Mouse (Mus musculus): ENCODE measurements around the gene Zfhx3. TPM values are rescaled to one million over a fixed set of nuclear protein-coding genes. Genes with fewer than 3 reads are reported as not detected.

Zfhx3 gene
- polyA plus RNA-seq, 1 experiment = 14.0 TPM

DNA sequence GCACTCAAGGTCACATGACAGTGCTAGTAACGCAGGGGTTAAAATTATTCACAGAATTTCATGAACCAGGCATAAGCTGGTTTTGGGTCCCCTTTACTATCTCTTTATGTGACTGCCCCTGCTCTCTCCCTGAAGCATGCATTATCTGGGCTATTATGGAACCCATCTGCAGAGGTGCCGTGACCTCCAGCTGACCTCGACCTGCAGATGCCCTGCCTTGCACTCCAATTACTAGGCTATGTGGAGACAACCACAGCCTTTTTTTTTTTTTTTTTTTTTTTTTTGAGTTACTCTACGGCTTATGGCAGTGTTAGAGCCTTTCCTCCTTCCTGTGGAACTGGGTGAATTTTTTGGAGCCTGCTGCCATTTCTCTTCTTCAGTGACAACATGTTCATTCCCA, 80.0 kb downstream of the Zfhx3 start:
- Histone ChIP-seq H3K9ac (ENCODE audit: low read depth, poor library complexity, severe bottlenecking) (no peak overlapping the region), H3K9me3 (replicated peaks; ENCODE audit: control insufficient read depth, insufficient read depth, low read length, poor library complexity, severe bottlenecking) (no peaks in the 10 kb centered on the region; the same call in 1 of the 2 replicates), H3K4me1 (ENCODE audit: control insufficient read depth, insufficient read depth, low read length) (no peaks in the 10 kb centered on the region), H3K4me3 (ENCODE audit: low read depth, low read length) (no peak overlapping the region), H3K36me3 (ENCODE audit: control insufficient read depth, insufficient read depth, low read length, poor library complexity, severe bottlenecking) (no peaks in the 10 kb centered on the region), H3K27ac (ENCODE audit: insufficient read depth, low read length) (no peak overlapping the region), H3K27me3 (ENCODE audit: control insufficient read depth, insufficient read depth, low read length, poor library complexity, severe bottlenecking) (no peaks in the 10 kb centered on the region)
- TF ChIP-seq EP300 (IDR thresholded peaks at IDR 0.05; ENCODE audit: insufficient read depth, low read depth, low read length) (no peak), CTCF (IDR thresholded peaks at IDR 0.05; ENCODE audit: low read depth, low read length) (no peak), POLR2A (IDR thresholded peaks at IDR 0.05; ENCODE audit: insufficient read depth, low read length) (no peak)

DNA sequence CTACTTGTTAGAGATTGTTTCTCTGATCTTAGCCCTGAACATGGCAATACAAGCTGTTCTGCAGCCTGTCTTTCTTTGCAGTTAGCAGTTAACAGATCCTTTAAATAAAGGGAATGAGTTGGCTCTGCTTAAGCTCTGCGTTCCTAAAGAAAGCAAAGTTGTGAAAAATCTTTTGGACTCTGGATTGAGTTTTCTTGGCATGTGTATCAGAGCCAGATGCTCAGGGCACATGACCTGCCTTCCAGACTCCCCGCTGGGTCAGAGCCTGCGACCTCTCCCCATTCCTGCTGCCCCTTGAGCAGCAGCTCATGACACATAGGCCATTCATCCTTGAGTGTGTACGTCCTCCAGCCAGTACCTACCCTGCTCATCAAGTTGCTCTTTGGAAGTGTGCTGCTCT, 81.9 kb downstream of the Zfhx3 start:
- Histone ChIP-seq H3K4me1 (ENCODE audit: control insufficient read depth, insufficient read depth, low read length) (no peaks in the 10 kb centered on the region), H3K27me3 (ENCODE audit: control insufficient read depth, insufficient read depth, low read length, poor library complexity, severe bottlenecking) (no peaks in the 10 kb centered on the region), H3K27ac (ENCODE audit: insufficient read depth, low read length) (no peak overlapping the region), H3K4me3 (ENCODE audit: low read depth, low read length) (no peak overlapping the region), H3K9me3 (replicated peaks; ENCODE audit: control insufficient read depth, insufficient read depth, low read length, poor library complexity, severe bottlenecking) (no peaks in the 10 kb centered on the region; the same call in 1 of the 2 replicates), H3K9ac (ENCODE audit: low read depth, poor library complexity, severe bottlenecking) (no peak overlapping the region), H3K36me3 (ENCODE audit: control insufficient read depth, insufficient read depth, low read length, poor library complexity, severe bottlenecking) (no peaks in the 10 kb centered on the region)
- TF ChIP-seq EP300 (IDR thresholded peaks at IDR 0.05; ENCODE audit: insufficient read depth, low read depth, low read length) (no peak), POLR2A (IDR thresholded peaks at IDR 0.05; ENCODE audit: insufficient read depth, low read length) (no peak), CTCF (IDR thresholded peaks at IDR 0.05; ENCODE audit: low read depth, low read length) (no peak)

DNA sequence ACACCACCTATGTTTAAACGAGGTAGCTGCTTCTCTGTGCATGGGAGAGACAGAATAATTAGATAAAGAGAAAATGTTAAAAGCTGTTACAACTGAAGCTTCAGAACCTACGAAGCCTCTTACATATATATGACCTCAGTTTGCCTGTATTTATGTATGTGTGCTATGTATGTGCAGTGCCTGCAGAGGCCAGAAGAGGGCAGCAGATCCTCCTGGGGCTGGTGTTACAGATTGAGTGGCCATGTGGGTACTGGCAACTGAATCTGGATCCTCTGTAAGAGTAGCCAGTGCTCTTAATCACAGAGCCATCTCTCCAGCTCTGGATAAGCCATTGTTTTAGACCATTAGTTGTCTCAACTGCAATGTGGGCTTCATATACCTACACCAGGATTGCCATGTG, 82.8 kb downstream of the Zfhx3 start:
- Histone ChIP-seq H3K4me1 (ENCODE audit: control insufficient read depth, insufficient read depth, low read length) (no peaks in the 10 kb centered on the region), H3K4me3 (ENCODE audit: low read depth, low read length) (no peak overlapping the region), H3K9ac (ENCODE audit: low read depth, poor library complexity, severe bottlenecking) (no peak overlapping the region), H3K27ac (ENCODE audit: insufficient read depth, low read length) (no peak overlapping the region), H3K36me3 (ENCODE audit: control insufficient read depth, insufficient read depth, low read length, poor library complexity, severe bottlenecking) (no peaks in the 10 kb centered on the region), H3K9me3 (replicated peaks; ENCODE audit: control insufficient read depth, insufficient read depth, low read length, poor library complexity, severe bottlenecking) (no peaks in the 10 kb centered on the region; the same call in 1 of the 2 replicates), H3K27me3 (ENCODE audit: control insufficient read depth, insufficient read depth, low read length, poor library complexity, severe bottlenecking) (no peaks in the 10 kb centered on the region)
- TF ChIP-seq CTCF (IDR thresholded peaks at IDR 0.05; ENCODE audit: low read depth, low read length) (peak; percentile 42), POLR2A (IDR thresholded peaks at IDR 0.05; ENCODE audit: insufficient read depth, low read length) (no peak)

DNA sequence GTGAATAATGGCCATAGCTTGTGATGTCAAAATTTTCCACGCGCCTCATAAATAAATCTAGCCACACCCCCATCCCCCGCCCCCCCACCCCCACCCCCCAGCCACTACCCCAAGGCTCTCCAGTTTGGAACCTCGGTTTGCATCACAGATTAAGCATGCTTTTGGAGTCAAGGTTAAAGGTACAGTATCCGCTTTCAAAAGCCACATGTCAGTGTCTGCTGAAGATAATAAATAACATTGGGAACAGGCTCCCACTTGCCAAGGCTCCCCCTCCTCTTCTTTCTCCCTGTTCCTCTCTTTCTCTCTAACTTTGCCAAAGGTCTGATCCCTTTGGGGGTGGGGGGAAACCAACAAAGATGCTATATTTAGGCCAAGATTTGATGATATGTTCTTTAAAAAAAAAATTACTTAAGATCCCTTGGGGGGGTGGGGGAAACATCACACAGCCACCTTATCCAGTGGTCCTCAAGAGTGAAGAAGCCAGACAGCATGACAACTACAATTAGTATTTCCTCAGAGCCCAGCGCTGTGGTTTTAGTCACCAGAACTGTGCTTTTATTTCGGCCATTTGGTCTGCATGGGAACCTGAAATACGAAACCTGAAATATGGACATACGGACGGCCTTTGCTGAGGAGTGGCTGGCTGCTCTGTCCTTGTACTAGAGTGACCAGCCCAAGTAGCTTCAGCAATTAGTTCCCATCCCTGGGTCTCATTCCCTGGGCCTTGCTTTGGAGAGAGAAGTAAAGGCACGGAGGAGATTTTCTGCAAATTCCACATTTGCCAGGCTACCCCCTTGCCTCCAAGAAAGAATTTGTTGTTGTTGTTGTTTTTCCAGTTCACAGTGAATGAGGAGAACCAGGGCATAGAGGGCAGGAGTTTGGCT, 84.4 kb downstream of the Zfhx3 start:
- TF ChIP-seq POLR2A (IDR thresholded peaks at IDR 0.05; ENCODE audit: insufficient read depth, low read length) = no peak
- TF ChIP-seq CTCF (IDR thresholded peaks at IDR 0.05; ENCODE audit: low read depth, low read length) = no peak
- TF ChIP-seq EP300 (IDR thresholded peaks at IDR 0.05; ENCODE audit: insufficient read depth, low read depth, low read length) = no peak
- Histone ChIP-seq H3K27me3 (ENCODE audit: control insufficient read depth, insufficient read depth, low read length, poor library complexity, severe bottlenecking) (no peaks in the 10 kb centered on the region), H3K4me1 (ENCODE audit: control insufficient read depth, insufficient read depth, low read length) (no peaks in the 10 kb centered on the region), H3K9ac (ENCODE audit: low read depth, poor library complexity, severe bottlenecking) (no peak overlapping the region), H3K4me3 (ENCODE audit: low read depth, low read length) (no peak overlapping the region), H3K9me3 (replicated peaks; ENCODE audit: control insufficient read depth, insufficient read depth, low read length, poor library complexity, severe bottlenecking) (no peaks in the 10 kb centered on the region; the same call in 1 of the 2 replicates), H3K27ac (ENCODE audit: insufficient read depth, low read length) (no peak overlapping the region), H3K36me3 (ENCODE audit: control insufficient read depth, insufficient read depth, low read length, poor library complexity, severe bottlenecking) (no peaks in the 10 kb centered on the region)

DNA sequence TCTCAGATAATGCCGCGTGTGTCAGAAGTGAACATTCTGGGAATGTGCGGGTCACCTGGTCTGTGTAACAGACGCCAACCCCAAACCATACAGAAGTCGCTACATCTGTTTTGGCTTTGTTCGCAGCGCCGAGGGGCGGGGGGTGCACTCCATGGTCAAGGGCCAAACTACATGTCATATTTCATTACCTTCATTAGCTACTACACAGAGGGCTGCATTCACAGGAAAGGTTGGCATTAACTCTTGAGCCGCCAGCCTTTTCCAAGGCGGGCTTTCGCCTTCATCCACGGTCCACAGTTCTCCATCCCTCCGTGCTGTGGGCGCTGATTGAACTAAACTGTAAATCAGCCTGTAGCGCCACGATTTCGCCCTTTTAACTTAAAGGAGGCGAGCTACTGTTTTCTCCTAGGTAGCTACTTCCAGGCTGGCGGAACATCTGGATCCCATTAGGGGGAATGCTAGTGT, 85.1 kb downstream of the Zfhx3 start:
- TF ChIP-seq CTCF (IDR thresholded peaks at IDR 0.05; ENCODE audit: low read depth, low read length) (no peak), POLR2A (IDR thresholded peaks at IDR 0.05; ENCODE audit: insufficient read depth, low read length) (no peak), EP300 (IDR thresholded peaks at IDR 0.05; ENCODE audit: insufficient read depth, low read depth, low read length) (no peak)
- H3K4me3 ChIP-seq (ENCODE audit: low read depth, low read length) = peak overlapping the region; percentile 23; the same call in 1 of the 2 replicates
- H3K27ac ChIP-seq (ENCODE audit: insufficient read depth, low read length) = no peak overlapping the region
- no peak overlapping the region for H3K9ac ChIP-seq (ENCODE audit: low read depth, poor library complexity, severe bottlenecking)
- no peaks in the 10 kb centered on the region for H3K27me3 ChIP-seq (ENCODE audit: control insufficient read depth, insufficient read depth, low read length, poor library complexity, severe bottlenecking)
- H3K36me3 ChIP-seq (ENCODE audit: control insufficient read depth, insufficient read depth, low read length, poor library complexity, severe bottlenecking) = no peaks in the 10 kb centered on the region
- no peaks in the 10 kb centered on the region; the same call in 1 of the 2 replicates for H3K9me3 ChIP-seq (replicated peaks; ENCODE audit: control insufficient read depth, insufficient read depth, low read length, poor library complexity, severe bottlenecking)
- no peaks in the 10 kb centered on the region for H3K4me1 ChIP-seq (ENCODE audit: control insufficient read depth, insufficient read depth, low read length)

DNA sequence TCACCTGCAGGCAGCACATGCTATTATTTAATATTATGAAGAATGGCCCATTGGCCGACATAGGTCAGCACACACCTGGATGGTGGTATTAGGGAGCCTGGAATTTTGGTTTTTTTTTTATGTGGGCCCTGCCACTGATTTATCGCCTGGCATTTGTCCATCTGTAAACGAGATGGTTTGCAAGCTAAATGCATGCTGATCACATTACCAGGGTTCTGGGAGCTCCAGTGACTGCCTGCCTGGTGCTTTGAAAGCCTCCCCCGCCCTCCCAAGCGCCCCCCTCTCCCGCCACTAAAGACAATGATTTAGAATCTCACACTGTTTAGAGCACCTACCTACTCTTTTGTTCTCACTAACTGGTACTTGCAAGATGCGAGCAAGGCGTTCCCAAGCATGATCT, 86.0 kb downstream of the Zfhx3 start:
- Histone ChIP-seq H3K4me1 (ENCODE audit: control insufficient read depth, insufficient read depth, low read length) (no peaks in the 10 kb centered on the region), H3K4me3 (ENCODE audit: low read depth, low read length) (no peak overlapping the region)
- TF ChIP-seq POLR2A (IDR thresholded peaks at IDR 0.05; ENCODE audit: insufficient read depth, low read length) (no peak), CTCF (IDR thresholded peaks at IDR 0.05; ENCODE audit: low read depth, low read length) (no peak), EP300 (IDR thresholded peaks at IDR 0.05; ENCODE audit: insufficient read depth, low read depth, low read length) (no peak)

More for the DNA sequence above, 86.0 kb downstream of the Zfhx3 start:
- Histone ChIP-seq H3K36me3 (ENCODE audit: control insufficient read depth, insufficient read depth, low read length, poor library complexity, severe bottlenecking) (no peaks in the 10 kb centered on the region), H3K27ac (ENCODE audit: insufficient read depth, low read length) (no peak overlapping the region), H3K9ac (ENCODE audit: low read depth, poor library complexity, severe bottlenecking) (no peak overlapping the region), H3K27me3 (ENCODE audit: control insufficient read depth, insufficient read depth, low read length, poor library complexity, severe bottlenecking) (no peaks in the 10 kb centered on the region), H3K9me3 (replicated peaks; ENCODE audit: control insufficient read depth, insufficient read depth, low read length, poor library complexity, severe bottlenecking) (no peaks in the 10 kb centered on the region; the same call in 1 of the 2 replicates)
